In the genomic region with DNA sequence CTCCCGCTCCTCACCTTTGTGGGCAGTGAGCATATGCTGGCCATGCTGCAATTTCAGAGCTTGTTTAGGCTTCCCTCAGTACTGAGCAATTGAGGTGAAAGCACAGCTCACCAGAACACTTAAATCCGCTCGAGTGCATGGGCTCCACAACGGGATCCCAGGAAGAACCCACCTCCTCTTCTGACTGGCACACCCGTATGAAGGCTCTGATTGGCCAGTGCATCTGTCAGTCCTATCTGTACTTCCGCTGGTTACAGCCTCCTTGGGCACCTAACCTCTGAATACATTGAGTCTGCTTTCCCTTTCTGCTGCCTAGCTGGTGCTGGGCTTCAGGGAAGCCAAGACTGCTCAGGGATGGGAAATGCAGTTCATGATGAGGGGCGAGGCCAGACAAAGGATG, we compare ENCODE assay signal across 14 mouse cellular contexts. TPM values are rescaled to one million over a fixed set of nuclear protein-coding genes. Genes with fewer than 3 reads are reported as not detected.
"Had no signal": no experiment of that assay in that cellular context is flagged by ENCODE, and none has a peak within 500 bp of the region (broad histone marks: within the 10 kb centered on the region; RNA-seq: fewer than 3 reads in every experiment).

No protein-coding gene starts in this region.

- DNase-seq: kidney, adult 9 months; kidney, postnatal 36 days; layer of hippocampus, adult 9-11 months; lung, adult 18-20 months; midbrain, embryonic 14.5 days; retina, postnatal 1 day; right cerebral cortex, postnatal 4 days; spleen, adult 18-20 months had no signal

- H3K27ac ChIP-seq: kidney, postnatal 0 days; limb, embryonic 12.5 days; liver, embryonic 14.5 days; neural tube, embryonic 13.5 days had no signal

- H3K36me3 ChIP-seq: limb, embryonic 12.5 days; neural tube, embryonic 13.5 days had no signal

- H3K4me2 ChIP-seq: limb, embryonic 12.5 days; neural tube, embryonic 13.5 days had no signal

- H3K9ac ChIP-seq: limb, embryonic 12.5 days; liver, embryonic 14.5 days; neural tube, embryonic 13.5 days had no signal

- H3K4me3 ChIP-seq: limb, embryonic 12.5 days; neural tube, embryonic 13.5 days had no signal

- H3K4me1 ChIP-seq: limb, embryonic 12.5 days; neural tube, embryonic 13.5 days had no signal

- H3K27me3 ChIP-seq: limb, embryonic 12.5 days; neural tube, embryonic 13.5 days had no signal

RNA-seq across cellular contexts. Expression of a gene that starts 48.4 kb away (rescaled TPM):
- total RNA-seq: layer of hippocampus, adult 18-20 months; left cerebral cortex, postnatal 36 days had no signal
